Mouse (Mus musculus) spleen, embryonic (tissue): ENCODE data around the gene Acvr1b.

Experiments
- CTCF ChIA-PET: fragments of 350-600 bp; sonication (Branson Sonifier 250); formaldehyde crosslinking; loops from one replicate; lab custom pipeline; 2022; lab: Charles Lee

Gene Acvr1b

DNA sequence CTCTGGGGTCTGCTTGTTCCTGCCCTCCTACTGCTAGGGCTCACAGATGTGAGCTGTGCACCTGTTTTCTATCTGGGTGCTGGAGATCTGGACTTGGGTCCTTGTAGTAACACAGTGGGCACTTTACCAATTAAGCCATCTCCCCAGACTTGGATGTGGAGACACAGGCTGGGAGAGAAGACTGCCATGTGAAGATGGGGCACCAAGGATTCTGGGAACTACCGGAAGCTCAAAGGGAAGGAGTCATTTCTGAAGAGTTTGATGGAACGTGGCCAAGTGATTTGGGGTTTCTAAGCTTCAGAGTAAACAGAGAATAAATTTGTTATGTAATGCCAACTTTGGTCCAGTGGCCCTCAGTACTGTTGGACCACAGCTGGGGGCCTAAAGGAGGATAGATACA, 1.9 kb upstream of the Acvr1b start:
- CTCF ChIA-PET = interaction anchor here (0.9 kb wide), 1 partner anchor 40 kb away, joined by 3 read pairs; no protein-coding TSS in a partner anchor

DNA sequence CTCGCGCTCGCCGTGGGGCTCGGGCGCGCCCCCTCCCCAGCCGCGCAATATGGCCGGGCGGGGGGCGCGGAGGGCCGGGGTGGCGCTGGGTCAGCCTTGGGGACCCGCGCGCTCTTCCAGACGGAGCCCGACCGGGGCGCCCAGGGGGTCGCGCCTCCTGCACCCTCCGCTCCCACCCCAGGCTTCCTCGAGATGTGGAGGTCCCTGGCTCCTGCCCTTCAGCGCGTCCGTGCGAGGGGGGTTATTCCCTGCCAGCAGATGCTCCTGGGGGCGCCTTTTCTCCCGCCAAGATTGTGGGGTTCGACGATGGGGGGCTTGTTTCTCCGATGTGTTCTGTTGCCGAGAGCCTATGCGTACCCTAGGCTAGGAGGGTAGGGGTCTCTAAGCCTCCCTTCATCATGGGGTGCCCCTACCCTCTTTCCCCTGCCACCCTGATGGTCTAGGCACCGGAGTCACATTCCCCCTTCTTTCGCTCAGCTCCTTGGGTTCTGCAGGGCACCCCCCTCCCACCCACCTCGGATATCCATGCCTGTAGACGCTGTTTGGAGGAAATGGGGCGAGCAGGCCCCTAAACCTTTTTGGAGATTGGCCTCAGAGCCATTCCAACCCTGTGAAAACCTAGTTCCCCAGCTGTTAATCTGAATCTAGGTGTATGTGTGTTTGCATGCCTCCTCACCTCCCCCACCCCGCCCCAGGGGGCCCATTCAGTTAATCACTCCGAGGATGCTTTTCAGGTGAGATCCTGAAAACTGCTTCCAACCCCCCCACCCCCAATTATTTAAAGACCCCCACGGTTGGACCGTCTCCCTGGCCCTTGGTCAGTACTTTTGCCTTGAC, 645 bp downstream of the Acvr1b start:
- CTCF ChIA-PET = no interaction called here

DNA sequence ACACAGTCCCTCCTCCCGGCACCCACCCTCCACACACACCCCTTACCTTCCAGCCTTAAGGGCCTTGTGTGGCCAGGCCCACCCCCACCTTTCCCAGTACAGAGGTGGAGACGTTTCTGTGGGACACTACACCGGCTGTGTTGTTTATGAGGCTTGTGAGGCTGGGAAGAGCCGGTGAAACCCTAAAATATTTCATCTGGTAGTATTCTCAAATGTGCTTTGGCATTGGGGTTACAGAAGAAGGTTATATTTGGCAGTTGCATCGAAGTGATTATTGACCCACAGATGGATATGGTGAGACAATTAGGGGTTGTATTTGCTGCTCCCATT, 1.2 kb downstream of the Acvr1b start:
- CTCF ChIA-PET = no interaction called here

DNA sequence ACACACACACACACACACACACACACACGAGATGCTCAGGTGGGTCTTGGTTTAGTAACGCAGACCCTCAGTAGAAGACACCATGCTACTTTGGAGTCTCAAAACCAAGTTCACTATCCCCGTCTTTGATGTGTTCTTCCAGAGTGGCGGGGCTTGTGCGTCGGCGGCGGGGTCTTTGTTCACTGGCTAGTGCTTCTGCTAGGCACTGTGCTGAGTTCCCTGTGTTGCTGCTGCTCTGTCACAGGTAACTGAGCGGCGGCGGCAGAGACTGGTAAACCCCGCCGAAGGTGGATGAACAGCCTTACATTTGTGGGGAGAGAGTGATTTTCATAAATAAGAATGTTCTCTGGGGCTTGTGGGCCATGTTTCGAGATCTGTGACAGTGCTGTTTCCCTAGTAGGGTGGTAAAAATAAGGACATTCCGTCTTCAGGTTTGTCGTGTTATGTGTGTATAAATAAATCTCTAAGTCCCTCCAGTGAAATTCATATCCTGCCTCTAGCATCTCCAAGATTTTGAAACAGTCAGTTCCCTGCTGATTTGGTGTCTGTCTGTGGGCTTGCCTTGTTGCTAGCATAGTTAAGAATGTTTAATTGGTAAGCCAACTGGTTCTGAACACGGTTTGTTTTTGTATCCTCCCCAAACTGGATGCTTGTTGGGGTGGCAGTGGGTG, 1.9 kb downstream of the Acvr1b start:
- CTCF ChIA-PET = no interaction called here

DNA sequence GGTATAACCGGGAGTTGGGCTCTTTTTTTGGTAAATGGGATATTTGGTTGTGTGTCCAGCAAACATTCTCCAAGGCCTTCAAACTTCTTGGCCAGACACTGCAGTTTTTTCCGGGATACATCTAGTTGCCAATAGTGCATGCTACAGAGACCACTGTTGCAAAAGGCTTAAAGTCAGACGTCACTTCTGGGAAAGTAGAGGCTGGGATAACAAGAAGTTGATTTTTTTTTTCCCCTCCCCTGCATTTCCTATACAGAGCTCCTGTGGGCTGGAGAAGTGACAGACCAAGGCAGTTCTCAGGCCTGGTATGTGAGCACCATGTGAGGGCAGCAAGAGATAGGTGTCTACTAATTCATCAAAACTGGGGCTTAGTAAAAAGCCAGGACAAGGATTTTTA, 2.4 kb downstream of the Acvr1b start:
- CTCF ChIA-PET = no interaction called here

DNA sequence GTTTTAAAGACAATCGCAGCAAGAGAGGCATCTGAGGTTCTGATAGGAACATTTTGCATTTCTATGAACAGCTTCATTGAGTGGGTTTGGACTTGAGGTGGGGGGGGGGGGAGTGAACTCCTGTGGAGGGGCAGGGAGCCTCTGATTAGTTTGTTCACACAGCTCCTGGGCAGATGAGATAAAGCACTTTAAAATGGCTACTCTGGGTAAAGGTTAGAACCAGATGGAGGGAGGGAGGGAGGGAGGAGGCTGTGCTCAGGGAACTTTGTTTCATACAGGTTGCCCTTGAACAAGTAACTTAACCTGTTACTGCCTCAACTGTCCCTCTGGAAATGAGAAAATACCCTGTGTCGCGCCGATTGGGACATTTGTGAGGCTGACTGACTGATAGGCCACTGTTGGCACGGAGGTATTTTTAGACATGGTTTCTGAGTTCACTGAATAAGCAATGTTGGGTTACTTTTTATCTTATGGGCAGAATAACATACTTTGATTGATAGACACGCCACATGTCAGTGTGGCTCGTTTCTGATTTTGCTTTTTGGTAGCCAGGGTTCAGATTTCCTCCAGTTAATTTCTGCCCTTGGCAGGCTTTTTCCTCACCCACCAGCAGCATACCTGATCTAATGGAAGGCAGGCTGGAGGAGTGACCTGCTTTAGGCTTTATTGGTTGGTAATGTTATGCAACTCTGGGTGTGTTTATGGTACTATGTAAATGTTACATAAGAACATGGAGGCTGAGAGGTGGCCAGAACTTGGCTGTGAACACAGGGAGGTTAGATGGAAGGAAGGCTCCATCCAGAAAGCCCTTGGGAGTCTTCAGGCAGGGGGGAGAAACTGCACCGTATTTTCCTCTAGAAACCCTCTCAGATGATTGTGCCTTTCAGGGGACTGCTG, 3.2 kb downstream of the Acvr1b start:
- CTCF ChIA-PET = interaction anchor here (0.6 kb wide), 1 partner anchor 95 kb away, joined by 3 read pairs; no protein-coding TSS in a partner anchor

DNA sequence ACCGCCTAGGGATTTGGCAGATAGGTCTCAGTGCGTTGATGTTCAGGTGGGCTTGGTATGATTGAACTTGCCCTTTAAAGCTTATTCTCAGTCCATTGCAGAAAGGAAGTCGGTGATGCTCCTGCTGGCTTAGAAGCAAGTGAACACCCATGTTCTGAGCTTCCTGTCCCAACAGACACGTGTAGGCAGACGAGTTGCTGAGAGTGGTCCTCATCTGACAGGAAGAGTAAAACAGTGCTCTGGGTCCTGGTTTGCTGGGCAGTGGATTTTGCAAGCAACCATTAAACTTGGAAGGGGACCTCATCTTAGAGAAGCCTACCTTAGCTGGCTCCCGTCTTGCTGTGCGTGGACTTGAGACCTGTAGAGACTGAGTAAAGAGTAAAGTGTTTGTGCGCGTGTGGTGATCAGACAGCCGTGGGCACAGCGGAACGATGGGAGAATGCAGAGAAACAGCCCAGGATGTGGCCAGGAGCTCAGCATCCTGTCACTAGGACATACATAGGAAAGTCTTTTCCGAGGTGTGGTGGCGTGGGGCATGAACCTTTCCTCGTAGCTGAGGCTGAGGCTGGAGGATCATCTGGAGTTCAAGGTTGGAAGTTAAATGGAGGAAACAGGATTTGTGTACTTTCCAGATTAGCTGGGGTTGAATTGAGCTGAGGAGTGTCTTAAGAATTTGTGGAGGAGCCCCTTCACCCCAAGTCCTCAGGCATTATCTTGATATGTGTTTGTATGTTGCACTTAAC, 6.7 kb downstream of the Acvr1b start:
- CTCF ChIA-PET = interaction anchor here (1.3 kb wide), 1 partner anchor 9 kb away, joined by 4 read pairs; no protein-coding TSS in a partner anchor

DNA sequence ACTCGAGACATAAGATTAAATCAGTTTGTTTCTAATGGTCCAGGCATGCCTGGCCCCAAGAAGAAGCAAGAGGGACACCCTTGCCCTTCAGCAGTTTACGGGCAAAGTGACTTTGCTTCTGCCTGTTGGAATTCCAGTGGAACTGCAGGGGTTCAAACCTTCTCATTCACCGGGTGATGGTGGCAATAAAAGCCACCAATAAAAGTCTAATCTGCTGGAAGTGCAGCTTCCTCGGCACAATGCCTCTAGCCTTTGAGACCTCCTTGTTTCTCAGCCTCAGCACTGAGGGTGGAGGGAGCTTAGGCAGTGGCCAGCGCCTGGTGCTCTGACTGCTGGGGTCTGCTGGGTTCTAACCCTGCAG, 7.2 kb downstream of the Acvr1b start:
- CTCF ChIA-PET = interaction anchor here (1.3 kb wide), 1 partner anchor 8 kb away, joined by 4 read pairs; no protein-coding TSS in a partner anchor

DNA sequence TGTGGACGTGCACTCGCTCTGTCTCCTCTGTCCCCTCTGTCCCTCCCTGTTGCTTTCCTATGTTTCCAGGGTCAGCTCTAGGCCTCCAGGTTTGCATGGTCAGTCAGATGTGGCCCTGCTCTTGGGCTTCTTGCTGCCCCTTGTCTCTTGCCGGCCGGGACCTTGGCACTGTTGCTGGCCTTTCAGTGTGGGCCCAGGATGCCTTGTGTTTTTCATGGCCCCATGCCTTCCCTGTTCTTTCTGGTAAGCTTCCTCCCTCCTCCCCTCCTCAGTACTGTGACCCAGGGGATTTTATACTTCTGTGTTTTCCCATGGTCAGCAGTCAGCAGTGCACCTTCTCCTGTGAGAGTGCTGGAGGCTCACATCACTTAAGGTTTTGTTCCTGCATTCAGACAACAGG, 7.6 kb downstream of the Acvr1b start:
- CTCF ChIA-PET = no interaction called here

DNA sequence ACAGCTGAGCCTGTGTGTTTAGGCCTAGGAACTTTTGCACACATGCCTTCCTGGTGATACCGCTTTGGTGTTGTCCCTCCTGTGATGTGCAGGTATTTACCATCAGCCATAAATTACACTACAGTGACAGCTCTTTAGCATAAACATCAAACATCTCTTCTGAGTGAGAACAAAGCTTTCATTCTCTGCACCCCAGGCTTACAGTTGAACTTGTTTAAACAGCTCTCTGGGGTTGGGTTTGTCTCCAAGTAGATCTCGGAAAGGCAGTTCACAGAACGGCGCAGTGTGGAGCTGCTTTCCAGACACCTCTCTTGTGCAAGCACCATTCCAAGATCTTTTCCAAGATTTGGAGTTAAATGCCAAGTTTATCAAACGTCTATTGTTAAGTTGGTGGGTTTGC, 8.8 kb downstream of the Acvr1b start:
- CTCF ChIA-PET = no interaction called here

DNA sequence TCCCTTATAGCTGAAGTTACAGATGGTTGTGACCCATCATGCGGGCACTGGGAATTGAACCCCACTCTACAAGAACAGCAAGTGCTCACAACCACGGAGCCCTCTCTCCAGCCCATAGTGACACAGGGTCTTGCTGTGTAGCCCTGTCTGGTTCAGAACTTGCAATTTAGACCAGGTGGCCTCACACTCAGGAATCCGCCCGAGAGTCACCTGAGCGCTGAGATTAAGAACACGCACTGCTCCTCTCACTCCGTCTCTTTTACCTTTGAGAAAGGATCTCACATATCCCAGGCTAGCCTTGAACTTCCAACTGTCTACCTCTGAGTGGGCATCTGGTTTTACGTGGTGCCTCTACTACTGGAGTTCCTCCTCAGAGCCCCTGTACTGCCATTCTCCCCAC, 10.4 kb downstream of the Acvr1b start:
- CTCF ChIA-PET = no interaction called here

DNA sequence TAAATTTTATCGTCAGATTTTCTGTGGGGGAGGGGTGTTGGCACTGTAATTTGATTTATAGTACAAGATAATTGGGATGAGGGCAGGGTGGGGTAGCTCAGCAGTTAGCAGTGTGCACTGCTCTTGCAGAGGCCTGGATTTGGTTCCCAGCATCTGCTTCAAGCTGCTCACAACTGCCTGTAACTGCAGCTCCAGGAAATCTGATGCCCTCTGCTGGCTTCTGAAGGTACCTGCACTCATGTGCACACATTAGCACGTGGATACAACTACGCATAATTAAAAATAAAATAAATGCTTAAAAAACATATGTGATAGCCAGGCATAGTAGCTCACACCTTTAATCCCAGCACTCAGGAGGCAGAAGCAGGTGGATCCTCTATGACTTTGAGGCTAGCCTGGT, 11.7 kb downstream of the Acvr1b start:
- CTCF ChIA-PET = interaction anchor here (0.6 kb wide), 1 partner anchor 9 kb away, joined by 7 read pairs; no protein-coding TSS in a partner anchor

DNA sequence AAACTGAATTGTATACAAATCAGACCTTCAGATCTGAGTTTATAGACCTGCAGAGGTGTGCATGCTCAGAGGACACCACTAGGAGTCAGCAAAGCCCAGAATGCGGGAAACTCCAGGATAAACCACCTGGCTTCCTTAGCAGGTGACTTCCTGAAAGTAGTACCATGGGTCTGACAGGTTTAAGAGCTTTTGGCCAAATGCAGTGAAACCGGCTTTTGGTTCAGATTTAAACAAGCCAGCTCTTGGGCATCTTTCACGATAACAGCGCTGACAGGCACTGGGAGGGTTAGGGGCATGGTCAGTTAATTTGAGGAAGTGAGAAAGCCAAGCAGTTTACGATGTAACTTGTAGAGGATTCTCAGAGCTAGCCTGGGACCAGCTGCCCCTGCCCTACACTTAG, 14.0 kb downstream of the Acvr1b start:
- CTCF ChIA-PET = no interaction called here

DNA sequence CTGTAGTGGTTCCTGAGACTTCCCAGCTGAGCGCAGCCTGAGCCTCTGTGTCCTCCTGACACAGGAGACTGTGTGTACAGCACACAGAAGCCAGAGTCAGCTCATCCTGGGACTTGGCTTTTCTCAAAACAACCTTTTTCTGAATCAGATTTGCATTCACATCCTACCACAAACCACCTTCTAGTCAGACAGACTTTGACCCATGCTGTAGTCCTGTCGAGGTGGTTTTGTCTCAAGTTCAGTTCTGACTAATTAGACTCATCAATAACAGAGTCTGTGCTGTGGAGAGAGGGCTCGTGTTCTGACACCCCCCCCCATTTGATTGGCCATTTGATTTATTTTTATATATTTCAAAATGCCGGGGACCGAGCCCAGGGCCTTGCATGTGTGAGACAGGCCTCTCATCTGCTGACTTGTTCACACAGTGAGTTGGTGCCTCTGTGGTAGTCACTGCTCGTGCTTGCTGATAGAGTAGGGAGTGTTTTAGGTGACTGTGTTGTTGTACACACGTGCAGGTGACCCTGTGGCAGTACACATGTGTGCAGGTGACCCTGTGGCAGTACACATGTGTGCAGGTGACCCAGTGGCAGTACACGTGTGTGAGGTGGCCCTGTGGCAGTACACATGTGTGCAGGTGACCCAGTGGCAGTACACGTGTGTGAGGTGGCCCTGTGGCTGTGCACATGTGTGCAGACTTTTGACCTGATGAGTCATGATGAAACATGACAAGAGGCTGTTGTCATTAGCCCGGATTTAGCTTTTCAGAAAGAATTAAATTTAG, 16.3 kb downstream of the Acvr1b start:
- CTCF ChIA-PET = interaction anchor here (0.6 to 1.1 kb wide), 3 partner anchors 10 to 747 kb away, joined by 4 to 9 read pairs (median 4); no protein-coding TSS in a partner anchor

DNA sequence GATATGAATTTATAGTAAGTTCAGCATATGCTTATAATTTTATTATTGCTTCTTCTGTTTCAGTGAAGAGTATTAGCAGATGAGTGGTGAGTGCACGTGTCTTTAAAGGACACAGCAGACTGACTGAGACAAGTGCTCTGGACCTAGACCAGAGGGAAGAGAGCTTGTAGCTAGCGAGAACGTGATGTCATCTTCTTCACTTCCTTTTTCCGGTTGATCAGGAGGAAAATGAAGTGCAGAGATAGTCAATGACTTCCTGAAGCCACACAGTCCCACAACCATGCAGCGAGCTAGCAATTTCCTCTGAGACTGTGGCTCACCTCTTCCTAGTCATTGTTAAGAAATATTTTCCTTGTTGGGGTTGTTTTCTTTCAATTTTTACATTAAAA, 16.9 kb downstream of the Acvr1b start:
- CTCF ChIA-PET = interaction anchor here (0.5 to 0.6 kb wide), 3 partner anchors 26 to 748 kb away, joined by 3 to 4 read pairs (median 4); no protein-coding TSS in a partner anchor

DNA sequence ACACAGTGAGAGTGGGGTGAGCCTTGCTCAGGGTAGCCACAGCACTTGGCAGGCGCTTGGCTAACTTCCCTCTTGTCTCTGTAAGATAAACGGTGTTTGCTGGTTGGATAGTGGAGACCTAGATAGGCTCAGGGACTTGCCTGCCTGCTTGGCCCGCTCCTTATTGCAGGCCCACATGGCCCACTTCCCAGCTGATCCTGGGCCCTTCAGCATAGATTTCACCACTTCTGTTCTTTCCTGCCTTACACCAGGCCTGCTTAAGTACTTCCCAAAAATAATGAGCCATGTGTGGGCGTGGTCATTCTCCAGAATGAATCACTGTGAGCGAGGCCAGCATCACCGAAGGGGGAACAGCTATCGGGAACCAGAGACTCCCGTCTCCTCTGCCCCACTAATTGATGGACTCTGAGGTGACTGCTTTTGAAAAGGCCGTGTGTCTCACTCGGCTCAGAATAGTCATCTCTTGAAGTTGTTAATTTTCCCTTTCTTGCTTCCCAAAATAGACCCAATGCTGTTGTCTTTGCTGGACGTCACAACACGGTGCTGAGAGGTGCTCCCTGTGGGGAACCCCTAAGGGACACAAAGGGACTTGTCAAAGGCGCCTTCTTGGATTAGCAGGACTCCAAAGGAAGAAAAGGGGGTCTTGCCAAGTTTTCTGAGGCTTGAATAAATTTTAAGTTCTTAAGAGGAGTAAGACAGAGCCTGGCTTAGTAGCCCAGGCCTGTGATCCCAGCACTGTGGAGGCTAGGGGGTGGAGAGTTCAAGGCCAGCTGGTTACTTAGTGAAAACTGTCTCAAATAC, 17.8 kb downstream of the Acvr1b start:
- CTCF ChIA-PET = interaction anchor here (0.5 to 0.6 kb wide), 3 partner anchors 25 to 1808 kb away, joined by 3 to 8 read pairs (median 4); no protein-coding TSS in a partner anchor

DNA sequence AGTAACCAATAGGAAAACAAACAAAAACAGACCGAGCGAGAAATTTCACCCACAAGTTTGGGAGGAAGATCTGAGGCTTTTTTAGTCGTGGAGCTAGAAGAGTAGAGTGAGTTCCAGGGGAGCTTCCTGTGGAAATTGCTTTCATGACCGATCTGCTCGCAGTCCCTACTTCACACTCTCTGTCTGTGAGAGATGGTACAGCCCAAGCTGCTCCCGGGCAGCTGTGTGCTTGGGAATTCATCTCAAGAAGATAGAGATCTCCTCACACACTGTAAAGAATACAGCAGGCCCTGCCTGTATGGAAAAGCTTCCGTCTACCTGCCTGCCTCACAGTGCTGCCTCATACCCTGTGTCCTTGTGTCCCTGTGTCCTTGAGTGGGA, 18.4 kb downstream of the Acvr1b start:
- CTCF ChIA-PET = no interaction called here

DNA sequence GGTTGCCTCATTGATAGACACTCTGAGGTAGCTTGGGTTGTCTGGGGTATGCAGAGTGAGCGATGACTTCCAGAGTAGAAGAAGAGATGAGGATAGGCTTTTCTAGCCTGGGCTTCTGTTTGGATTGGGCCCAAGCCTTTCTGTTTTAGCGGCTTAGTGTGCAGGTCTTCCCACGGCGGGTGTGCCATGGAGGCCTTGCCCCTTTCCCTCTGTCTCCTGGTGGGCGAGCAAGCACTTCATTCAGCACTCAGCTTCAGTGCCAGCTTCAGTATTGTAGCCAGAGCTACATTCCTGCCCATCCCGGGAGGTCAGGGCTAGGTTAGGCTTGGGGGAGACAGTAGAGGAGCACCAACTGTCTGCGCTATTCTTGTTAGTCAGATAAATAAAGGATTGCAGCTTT, 18.8 kb downstream of the Acvr1b start:
- CTCF ChIA-PET = interaction anchor here (0.6 kb wide), 1 partner anchor 1029 kb away, joined by 4 read pairs; no protein-coding TSS in a partner anchor

DNA sequence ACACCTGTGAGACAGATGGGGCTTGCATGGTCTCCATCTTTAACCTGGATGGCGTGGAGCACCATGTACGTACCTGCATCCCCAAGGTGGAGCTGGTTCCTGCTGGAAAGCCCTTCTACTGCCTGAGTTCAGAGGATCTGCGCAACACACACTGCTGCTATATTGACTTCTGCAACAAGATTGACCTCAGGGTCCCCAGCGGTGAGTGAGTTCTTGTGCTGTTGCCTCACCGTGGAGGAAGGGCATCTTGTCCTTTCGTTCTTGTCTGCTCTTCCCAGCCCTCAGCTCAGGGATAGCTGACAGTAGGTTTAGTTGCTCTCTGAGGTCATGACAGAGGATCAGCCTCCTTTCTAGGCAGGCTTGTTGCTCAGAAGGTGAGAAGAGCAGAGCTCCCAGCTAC, 20.1 kb downstream of the Acvr1b start:
- CTCF ChIA-PET = interaction anchor here (0.6 to 0.7 kb wide), 3 partner anchors 9 to 59 kb away, joined by 3 to 7 read pairs (median 5); no protein-coding TSS in a partner anchor
